Mouse (Mus musculus): ENCODE measurements at regions not wholly inside any gene's neighbourhood (a gene's known extent, or its start where the extent isn't known, plus 50 kb on each side); places are given as distances from the start of the nearest gene placed in this dataset.
A peak's percentile ranks its signal among the peaks of the same experiment; 100 is the strongest.

DNA sequence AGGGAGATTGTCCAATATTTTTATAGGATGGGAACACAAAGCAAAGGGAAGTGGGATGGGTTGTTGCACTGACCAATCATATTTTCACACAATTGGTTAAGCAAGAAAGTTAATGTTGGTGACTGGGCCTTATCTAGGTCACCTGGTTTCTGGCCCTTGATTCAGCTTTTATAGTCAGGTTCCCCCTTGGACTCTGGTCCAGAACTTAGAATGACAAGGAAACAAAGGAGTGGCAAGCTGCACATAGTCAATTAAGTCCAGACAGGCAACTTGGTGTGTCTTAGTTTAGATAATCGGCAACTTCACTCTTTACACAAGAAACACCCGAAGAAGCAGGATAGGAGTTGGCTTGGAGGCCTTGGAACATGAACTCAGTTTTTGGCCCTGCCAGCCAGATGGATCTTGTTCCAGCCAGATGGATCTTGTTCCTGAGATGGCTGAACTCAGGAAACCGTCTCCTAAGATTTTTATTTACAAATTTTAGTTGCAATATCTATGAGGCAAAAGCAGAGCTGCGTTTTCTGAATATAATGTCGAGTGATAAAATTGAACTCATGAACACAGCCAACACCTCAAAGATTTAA, 212.9 kb upstream of the Gm11042 start:
- WGBS, result 52% methylated on average over 5 of the region's 5 CpGs
- Histone ChIP-seq H3K27ac (ENCODE audit: low read depth, low read length) (no peak overlapping the region), H3K4me3 (ENCODE audit: low read depth, low read length) (no peak overlapping the region), H3K9ac (ENCODE audit: low read depth, low read length) (no peak overlapping the region), H3K4me2 (replicated peaks; ENCODE audit: low read depth) (no peak overlapping the region), H3K4me1 (replicated peaks; ENCODE audit: control insufficient read depth, insufficient read depth, low read length) (no peaks in the 10 kb centered on the region), H3K27me3 (replicated peaks; ENCODE audit: control insufficient read depth, insufficient read depth, low read length) (no peaks in the 10 kb centered on the region), H3K9me3 (ENCODE audit: control insufficient read depth) (no peaks in the 10 kb centered on the region), H3K36me3 (ENCODE audit: control insufficient read depth, insufficient read depth) (no peaks in the 10 kb centered on the region)
- ATAC-seq, result peak; percentile 85
- no peak for TF ChIP-seq CTCF (IDR thresholded peaks at IDR 0.05; ENCODE audit: low read depth)

DNA sequence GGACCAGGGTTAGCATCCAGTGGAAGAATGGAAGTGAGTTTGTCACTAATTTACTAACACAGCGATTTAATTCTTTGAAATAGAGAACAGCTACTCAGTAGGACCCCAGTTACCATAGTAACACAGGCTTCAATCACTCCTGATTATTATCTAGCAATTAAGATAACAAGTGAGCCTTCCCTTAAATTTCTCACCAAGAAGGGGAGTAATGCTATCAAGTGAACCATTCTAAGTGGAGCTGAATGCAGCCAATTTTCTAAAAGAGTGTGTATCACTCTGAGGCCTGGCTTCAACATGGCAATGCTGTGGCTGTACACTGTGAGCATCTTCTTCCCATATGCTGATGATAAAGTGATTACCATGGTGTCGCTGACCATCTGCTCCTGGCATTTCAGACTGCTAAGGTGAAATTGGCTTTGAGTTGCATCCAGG, 211.0 kb upstream of the Gm11042 start:
- Histone ChIP-seq H3K27ac (ENCODE audit: low read depth, low read length) (no peak overlapping the region), H3K9ac (ENCODE audit: low read depth, low read length) (no peak overlapping the region), H3K9me3 (ENCODE audit: control insufficient read depth) (no peaks in the 10 kb centered on the region), H3K4me3 (ENCODE audit: low read depth, low read length) (no peak overlapping the region), H3K27me3 (replicated peaks; ENCODE audit: control insufficient read depth, insufficient read depth, low read length) (no peaks in the 10 kb centered on the region), H3K36me3 (ENCODE audit: control insufficient read depth, insufficient read depth) (no peaks in the 10 kb centered on the region), H3K4me1 (replicated peaks; ENCODE audit: control insufficient read depth, insufficient read depth, low read length) (no peaks in the 10 kb centered on the region), H3K4me2 (replicated peaks; ENCODE audit: low read depth) (no peak overlapping the region)
- 57% methylated on average over 2 of the region's 2 CpGs for WGBS
- TF ChIP-seq CTCF (IDR thresholded peaks at IDR 0.05; ENCODE audit: low read depth), result no peak
- ATAC-seq, result no peak

DNA sequence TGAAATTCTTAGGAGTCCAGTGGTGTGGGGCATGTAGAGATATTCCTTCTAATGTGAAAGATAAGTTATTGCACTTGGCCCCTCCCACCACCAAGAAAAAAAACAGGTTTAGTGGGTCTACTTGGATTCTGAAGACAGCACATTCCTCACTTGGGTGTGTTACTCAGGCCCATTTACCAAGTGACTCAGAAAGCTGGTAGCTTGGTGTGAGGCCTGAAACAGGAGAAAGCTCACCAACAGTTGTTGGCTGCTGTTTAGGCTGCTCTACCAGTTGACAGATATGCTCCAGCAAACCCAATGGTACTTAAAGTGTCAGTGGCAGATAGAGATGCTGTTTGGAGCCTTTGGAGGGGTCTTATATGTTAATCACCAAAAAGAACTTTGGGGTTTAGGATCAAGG, 207.8 kb upstream of the Gm11042 start:
- no peak overlapping the region for H3K4me3 ChIP-seq (ENCODE audit: low read depth, low read length)
- no peaks in the 10 kb centered on the region for H3K36me3 ChIP-seq (ENCODE audit: control insufficient read depth, insufficient read depth)
- TF ChIP-seq CTCF (IDR thresholded peaks at IDR 0.05; ENCODE audit: low read depth), result no peak
- no peak overlapping the region for H3K4me2 ChIP-seq (replicated peaks; ENCODE audit: low read depth)
- no peaks in the 10 kb centered on the region for H3K4me1 ChIP-seq (replicated peaks; ENCODE audit: control insufficient read depth, insufficient read depth, low read length)
- 0 out of 2 replicates have a peak, but pooled peaks have one; percentile 38 for ATAC-seq
- H3K9ac ChIP-seq (ENCODE audit: low read depth, low read length), result no peak overlapping the region
- no peak overlapping the region for H3K27ac ChIP-seq (ENCODE audit: low read depth, low read length)
- H3K9me3 ChIP-seq (ENCODE audit: control insufficient read depth), result no peaks in the 10 kb centered on the region
- H3K27me3 ChIP-seq (replicated peaks; ENCODE audit: control insufficient read depth, insufficient read depth, low read length), result no peaks in the 10 kb centered on the region

DNA sequence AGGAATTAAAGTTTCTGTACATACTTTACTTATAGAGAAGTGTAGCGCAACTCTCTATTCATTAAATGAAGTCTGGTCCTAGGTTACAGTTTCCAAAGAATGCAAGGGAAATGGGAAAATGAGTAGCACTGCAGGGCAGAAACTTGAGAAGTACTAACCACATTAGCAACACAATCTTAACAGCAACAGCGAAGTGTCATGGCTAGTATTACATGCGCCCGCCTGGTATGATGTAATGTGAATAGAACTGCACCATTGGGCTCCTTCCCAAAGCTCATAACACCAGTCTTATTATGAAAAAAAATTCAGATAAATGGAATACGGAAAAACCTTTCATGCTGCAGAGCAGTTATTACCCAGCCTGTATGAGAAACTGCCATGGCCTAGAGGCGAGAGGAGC, 201.8 kb upstream of the Gm11042 start:
- no peaks in the 10 kb centered on the region for H3K4me1 ChIP-seq (replicated peaks; ENCODE audit: control insufficient read depth, insufficient read depth, low read length)
- H3K9ac ChIP-seq (ENCODE audit: low read depth, low read length), result no peak overlapping the region
- no peak overlapping the region for H3K4me2 ChIP-seq (replicated peaks; ENCODE audit: low read depth)
- no peak for ATAC-seq
- WGBS, result 93% methylated on average over 6 of the region's 6 CpGs
- no peaks in the 10 kb centered on the region for H3K27me3 ChIP-seq (replicated peaks; ENCODE audit: control insufficient read depth, insufficient read depth, low read length)
- H3K4me3 ChIP-seq (ENCODE audit: low read depth, low read length), result no peak overlapping the region
- no peak overlapping the region for H3K27ac ChIP-seq (ENCODE audit: low read depth, low read length)
- H3K9me3 ChIP-seq (ENCODE audit: control insufficient read depth), result no peaks in the 10 kb centered on the region
- H3K36me3 ChIP-seq (ENCODE audit: control insufficient read depth, insufficient read depth), result no peaks in the 10 kb centered on the region
- TF ChIP-seq CTCF (IDR thresholded peaks at IDR 0.05; ENCODE audit: low read depth), result no peak

DNA sequence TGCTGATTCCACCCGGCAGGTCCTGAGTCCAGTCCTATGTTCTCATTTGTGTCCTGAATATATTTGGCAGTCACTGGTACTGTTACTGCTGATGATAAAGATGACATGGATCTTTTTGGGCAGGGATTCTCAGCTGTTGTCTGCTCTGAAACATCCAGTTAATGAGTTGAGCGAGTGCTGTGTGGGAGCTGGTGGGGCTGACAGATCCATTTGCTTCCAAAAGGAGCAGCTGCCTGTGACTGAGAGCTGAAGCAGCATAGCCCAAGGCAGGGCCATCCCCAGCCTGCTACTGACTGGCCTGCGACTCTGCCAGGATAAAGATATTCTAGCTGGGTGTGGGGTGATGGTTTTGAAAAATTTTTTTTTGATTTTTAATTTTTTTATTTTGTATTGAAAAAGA, 200.3 kb upstream of the Gm11042 start:
- no peaks in the 10 kb centered on the region for H3K36me3 ChIP-seq (ENCODE audit: control insufficient read depth, insufficient read depth)
- no peak for ATAC-seq
- no peak overlapping the region for H3K27ac ChIP-seq (ENCODE audit: low read depth, low read length)
- H3K4me3 ChIP-seq (ENCODE audit: low read depth, low read length), result no peak overlapping the region
- WGBS, result 59% methylated on average over 3 of the region's 3 CpGs
- H3K4me2 ChIP-seq (replicated peaks; ENCODE audit: low read depth), result no peak overlapping the region
- no peaks in the 10 kb centered on the region for H3K9me3 ChIP-seq (ENCODE audit: control insufficient read depth)
- no peaks in the 10 kb centered on the region for H3K4me1 ChIP-seq (replicated peaks; ENCODE audit: control insufficient read depth, insufficient read depth, low read length)
- no peak overlapping the region for H3K9ac ChIP-seq (ENCODE audit: low read depth, low read length)
- H3K27me3 ChIP-seq (replicated peaks; ENCODE audit: control insufficient read depth, insufficient read depth, low read length), result no peaks in the 10 kb centered on the region
- no peak for TF ChIP-seq CTCF (IDR thresholded peaks at IDR 0.05; ENCODE audit: low read depth)

DNA sequence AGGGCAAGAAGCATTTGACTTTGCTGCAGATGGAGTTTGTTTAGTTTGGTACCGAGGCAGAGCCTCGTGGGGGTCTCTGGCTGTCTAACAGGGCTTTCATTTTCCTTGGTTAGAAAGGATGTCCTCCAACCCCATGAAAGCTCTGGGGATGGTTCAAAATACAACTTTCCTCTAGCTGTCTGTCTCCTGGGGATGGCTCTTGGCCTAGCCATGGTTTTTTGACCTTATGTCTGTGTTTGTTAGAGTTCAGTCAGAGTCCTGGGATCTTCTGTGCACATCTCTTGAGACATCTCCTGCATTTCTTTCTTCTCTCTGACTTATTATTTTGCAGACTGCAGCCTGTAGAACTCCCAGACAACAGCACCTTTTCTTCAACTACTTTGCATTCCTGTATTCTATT, 186.6 kb upstream of the Gm11042 start:
- H3K9me3 ChIP-seq (ENCODE audit: control insufficient read depth), result no peaks in the 10 kb centered on the region
- H3K4me2 ChIP-seq (replicated peaks; ENCODE audit: low read depth), result no peak overlapping the region
- H3K27ac ChIP-seq (ENCODE audit: low read depth, low read length), result no peak overlapping the region
- TF ChIP-seq CTCF (IDR thresholded peaks at IDR 0.05; ENCODE audit: low read depth), result no peak
- ATAC-seq, result no peak
- H3K36me3 ChIP-seq (ENCODE audit: control insufficient read depth, insufficient read depth), result no peaks in the 10 kb centered on the region
- H3K27me3 ChIP-seq (replicated peaks; ENCODE audit: control insufficient read depth, insufficient read depth, low read length), result no peaks in the 10 kb centered on the region
- WGBS, result 68% methylated on average over 2 of the region's 2 CpGs
- H3K4me1 ChIP-seq (replicated peaks; ENCODE audit: control insufficient read depth, insufficient read depth, low read length), result no peaks in the 10 kb centered on the region
- no peak overlapping the region for H3K9ac ChIP-seq (ENCODE audit: low read depth, low read length)
- H3K4me3 ChIP-seq (ENCODE audit: low read depth, low read length), result no peak overlapping the region

DNA sequence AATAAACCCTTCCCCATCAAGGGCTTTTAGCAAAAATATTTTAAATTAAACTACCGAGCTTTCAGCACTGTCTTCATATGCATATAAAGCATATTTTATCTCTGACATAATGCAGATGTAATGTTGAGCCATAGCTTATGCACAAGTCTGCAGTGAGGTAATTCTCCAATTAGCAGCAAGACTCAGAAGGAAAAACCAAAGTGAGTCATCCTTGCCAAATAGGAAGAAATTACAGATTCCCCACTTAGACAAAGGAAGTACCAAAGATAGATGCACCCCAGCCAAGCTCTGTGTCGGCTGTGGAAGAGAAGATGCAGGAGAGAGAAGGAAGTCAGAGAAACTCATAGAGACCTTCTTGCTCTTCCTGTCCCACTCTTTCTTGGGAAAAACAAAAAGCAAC, 161.4 kb upstream of the Gm11042 start:
- Histone ChIP-seq H3K9me3 (ENCODE audit: control insufficient read depth) (no peaks in the 10 kb centered on the region), H3K36me3 (ENCODE audit: control insufficient read depth, insufficient read depth) (no peaks in the 10 kb centered on the region), H3K4me2 (replicated peaks; ENCODE audit: low read depth) (no peak overlapping the region), H3K4me3 (ENCODE audit: low read depth, low read length) (no peak overlapping the region), H3K9ac (ENCODE audit: low read depth, low read length) (no peak overlapping the region), H3K4me1 (replicated peaks; ENCODE audit: control insufficient read depth, insufficient read depth, low read length) (no peaks in the 10 kb centered on the region), H3K27ac (ENCODE audit: low read depth, low read length) (no peak overlapping the region), H3K27me3 (replicated peaks; ENCODE audit: control insufficient read depth, insufficient read depth, low read length) (no peaks in the 10 kb centered on the region)
- no peak for TF ChIP-seq CTCF (IDR thresholded peaks at IDR 0.05; ENCODE audit: low read depth)
- no peak for ATAC-seq
- 67% methylated on average over 2 of the region's 2 CpGs for WGBS

All from intestine, postnatal 0 days (tissue).